Mouse (Mus musculus) liver, embryonic 14.5 days (tissue): ENCODE data around the gene Rab37.

Source experiments
- CTCF ChIP-seq: IDR thresholded peaks from 2 replicates; pipeline ENCODE4 v1.5.1; 2016; ENCODE audit warnings: antibody characterized with exemption, low read depth, control low read depth
- EP300 ChIP-seq: IDR thresholded peaks from 2 replicates; pipeline ENCODE4 v1.6.1; 2016; ENCODE audit warnings: antibody characterized with exemption, low read depth

DNA sequence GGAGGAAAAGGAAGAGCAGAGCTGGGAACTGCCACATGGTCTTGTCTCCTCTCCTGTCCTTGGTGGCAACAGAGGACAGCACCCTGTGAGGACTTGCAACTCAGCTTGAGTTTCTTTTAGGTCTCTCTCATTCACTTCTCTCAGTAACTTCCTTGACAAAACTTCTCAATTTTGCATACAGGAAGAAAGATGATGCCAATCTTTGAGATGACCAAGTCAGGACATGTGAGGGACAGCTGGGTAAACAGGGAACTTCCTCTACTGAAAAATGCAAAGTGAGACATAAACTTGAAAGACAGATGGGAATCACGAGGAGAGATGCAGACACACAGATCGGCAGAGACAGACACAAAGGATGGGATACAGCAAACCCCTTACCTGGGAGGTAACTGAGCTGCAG lies 43.0 kb upstream of the Rab37 start, which contains the start of gene Cd300ld3:
- TF ChIP-seq CTCF (no peak), EP300 (no peak)
